Mouse (Mus musculus) cerebellum, postnatal 36 days (tissue): Measurements from ENCODE around the gene Gm8677.
"Not testable (repeated sequence)": the region's sequence is repeated elsewhere in the genome, so short reads cannot be mapped to it uniquely, and the experiment has no call there.

Source experiments
- DNase-seq, 2 experiments: peaks; one replicate each; pipeline ENCODE4 v3.0.0; 2021 to 2022; ENCODE audit warnings: mixed read lengths in 2 of 2

The Gm8677 gene

DNA sequence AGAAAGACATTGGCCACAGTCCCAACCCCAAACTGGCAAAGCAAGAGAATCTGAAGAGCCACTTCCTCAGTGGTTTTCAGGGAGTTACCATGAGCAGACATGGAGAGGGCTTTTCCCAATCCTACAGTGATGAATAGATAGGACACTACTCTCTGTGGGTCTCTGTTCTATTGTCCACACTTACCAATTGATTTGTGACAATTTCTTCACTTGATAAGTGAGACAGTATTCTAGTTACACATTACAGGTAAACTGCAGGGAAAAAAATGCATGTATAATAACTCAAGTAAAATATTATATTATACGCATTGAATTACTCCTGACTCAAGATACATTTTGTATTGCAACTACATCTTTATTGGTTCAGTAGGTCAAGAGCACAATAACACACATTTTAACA lies at the start of gene Gm8677:
Gene Gm8677 (minus strand): TSS at position 101 of the 400 bp plus-strand sequence.
- DNase-seq, result not testable (repeated sequence)

DNA sequence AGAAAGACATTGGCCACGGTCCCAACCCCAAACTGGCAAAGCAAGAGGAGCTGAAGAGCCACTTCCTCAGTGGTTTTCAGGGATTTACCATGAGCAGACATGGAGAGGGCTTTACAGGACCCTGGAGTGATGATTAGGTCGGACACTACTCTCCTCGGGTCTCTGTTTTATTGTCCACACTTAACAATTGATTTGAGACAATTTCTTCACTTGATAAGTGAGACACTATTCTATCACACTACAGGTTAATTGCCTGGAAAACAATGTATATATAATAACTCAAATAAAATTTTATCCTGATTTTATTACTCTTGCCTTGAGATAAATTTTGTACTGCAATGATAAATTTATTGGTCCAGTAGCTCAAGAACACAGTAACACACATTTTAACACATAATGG lies 30.6 kb upstream of the Gm8677 start, which contains the start of gene Gm4201:
Gene Gm4201 (minus strand): TSS at position 101 of the 400 bp plus-strand sequence.
- not testable (repeated sequence) for DNase-seq

DNA sequence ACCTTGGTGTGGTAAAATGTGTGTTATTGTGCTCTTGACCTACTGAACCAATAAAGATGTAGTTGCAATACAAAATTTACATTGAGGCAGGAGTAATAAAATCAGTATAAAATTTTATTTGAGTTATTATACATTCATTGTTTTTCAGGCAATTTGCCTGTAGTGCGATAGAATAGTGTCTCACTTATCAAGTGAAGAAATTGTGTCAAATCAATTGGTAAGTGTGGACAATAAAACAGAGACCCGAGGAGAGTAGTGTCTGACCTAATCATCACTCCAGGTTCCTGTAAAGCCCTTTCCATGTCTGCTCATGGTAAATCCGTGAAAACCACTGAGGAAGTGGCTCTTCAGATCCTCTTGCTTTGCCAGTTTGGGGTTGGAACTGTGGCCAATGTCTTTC lies 12.0 kb downstream of the Gm8677 start, which contains the start of gene Vmn1r152:
Gene Vmn1r152 (plus strand): TSS at position 301 of the 400 bp plus-strand sequence.
- DNase-seq, result not testable (repeated sequence)

DNA sequence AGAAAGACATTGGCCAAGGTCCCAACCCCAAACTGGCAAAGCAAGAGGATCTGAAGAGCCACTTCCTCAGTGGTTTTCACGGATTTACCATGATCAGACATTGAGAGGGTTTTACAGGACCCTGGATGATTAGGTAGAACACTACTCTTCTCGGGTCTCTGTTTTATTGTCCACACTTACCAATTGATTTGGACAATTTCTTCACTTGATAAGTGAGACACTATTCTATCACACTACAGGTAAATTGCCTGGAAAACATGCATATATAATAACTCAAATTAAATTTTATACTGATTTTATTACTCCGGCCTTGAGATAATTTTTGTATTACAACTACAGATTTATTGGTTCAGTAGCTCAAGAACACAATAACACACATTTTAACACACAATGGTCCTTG lies 35.1 kb downstream of the Gm8677 start, which contains the start of gene Vmn1r151:
Gene Vmn1r151 (minus strand): TSS at position 101 of the 400 bp plus-strand sequence.
- DNase-seq, result not testable (repeated sequence)
